Mouse (Mus musculus) gastrocnemius, postnatal 36 days (tissue): Measurements from ENCODE around the gene H13. TPM values are rescaled to one million over a fixed set of nuclear protein-coding genes. Genes with fewer than 3 reads are reported as not detected.

Source experiments
- DNase-seq, 2 experiments: peaks; one replicate each; pipeline ENCODE4 v3.0.0; 2022
- intact Hi-C: fragments of 180-260 bp; cut with DNase I; formaldehyde crosslinking; loops from one replicate; pipeline ENCODE4 v1.15.1; 2025
- long read RNA-seq, 2 experiments: library from polyadenylated mRNA; stranded (forward); transcript quantifications; one replicate each; pipeline ENCODE4 v2.0.0; 2021
- total RNA-seq, 2 experiments: library from RNA; stranded (reverse); gene quantifications; 2 replicates each; pipeline ENCODE4 v1.2.3; 2021

The H13 gene
- total RNA-seq = 10 to 100 TPM; 30.1 to 35.1 TPM
- long read RNA-seq, experiment 1, full-length matches to known transcripts = 50 of 63 reads
- long read RNA-seq, experiment 1, partial matches to known transcripts = 7 of 63 reads
- long read RNA-seq, experiment 1, other reads (novel, unspliced or antisense) = 6 of 63 reads
- long read RNA-seq, experiment 2, full-length matches to known transcripts = 71 of 80 reads
- long read RNA-seq, experiment 2, partial matches to known transcripts = 4 of 80 reads
- long read RNA-seq, experiment 2, other reads (novel, unspliced or antisense) = 5 of 80 reads

DNA sequence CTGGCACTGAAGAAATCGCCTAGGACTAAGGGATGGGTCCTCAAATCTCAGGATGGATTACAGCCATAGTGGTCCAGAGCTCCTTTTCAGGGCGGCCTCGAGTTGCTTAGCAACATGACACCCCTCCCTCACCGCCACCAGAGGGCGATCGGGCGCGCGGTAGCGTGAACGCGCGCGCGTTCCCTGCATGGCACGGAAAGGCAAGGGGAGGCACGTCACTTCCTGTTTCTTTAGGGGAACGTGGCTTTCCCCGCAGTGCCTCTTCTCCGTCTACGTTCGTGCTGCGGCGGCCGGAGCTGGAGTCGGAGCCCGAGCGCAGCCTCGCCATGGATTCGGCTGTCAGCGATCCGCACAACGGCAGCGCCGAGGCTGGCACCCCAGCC is at the start of gene H13:
Gene H13, plus strand, starts transcription at position 206 of the 383 bp plus-strand sequence.
- intact Hi-C loops = no loop called here
- DNase-seq = peak; percentile 81 to 88

DNA sequence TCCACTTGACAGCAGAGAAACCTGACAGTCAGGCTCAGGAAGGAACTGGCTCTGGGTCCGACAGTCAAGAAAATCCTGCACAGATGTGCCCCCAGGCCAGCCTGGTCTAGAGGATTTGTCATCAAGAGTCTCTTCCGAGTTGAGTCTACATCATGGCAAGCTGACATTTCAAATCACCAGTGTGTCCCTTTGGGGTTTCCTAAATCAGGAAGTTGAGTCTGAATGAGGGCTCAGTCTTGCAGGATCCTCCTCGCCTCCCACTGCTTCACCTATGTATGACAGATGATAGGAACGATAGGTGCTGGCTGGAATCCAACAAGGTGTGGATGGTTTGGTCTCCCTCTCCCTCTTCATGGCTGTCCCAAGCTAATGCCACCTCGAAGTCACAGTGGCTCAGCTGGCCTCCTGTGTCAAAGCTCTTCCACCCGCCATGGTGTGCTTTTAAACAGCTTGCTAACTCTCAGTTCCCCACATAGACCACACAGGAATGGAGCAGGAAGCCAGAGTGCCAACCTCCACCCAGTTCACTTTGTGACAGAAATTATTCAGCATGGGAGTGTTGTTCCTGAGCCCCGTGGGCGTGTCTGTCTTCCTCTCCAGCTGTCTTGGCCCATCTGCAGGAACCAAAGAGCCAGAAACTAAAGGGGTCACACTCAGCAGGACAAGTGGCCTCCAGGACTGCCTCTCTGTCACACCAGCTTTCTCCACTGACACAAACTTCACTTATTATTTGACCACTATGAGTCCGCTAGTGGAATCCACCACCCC is 48.7 kb upstream of the H13 start:
- intact Hi-C loops = loop anchor here (2.0 kb wide), 1 partner anchor 34 kb away; no protein-coding TSS in a partner anchor
- DNase-seq = peak in 1 of 2 experiments; percentile 31

DNA sequence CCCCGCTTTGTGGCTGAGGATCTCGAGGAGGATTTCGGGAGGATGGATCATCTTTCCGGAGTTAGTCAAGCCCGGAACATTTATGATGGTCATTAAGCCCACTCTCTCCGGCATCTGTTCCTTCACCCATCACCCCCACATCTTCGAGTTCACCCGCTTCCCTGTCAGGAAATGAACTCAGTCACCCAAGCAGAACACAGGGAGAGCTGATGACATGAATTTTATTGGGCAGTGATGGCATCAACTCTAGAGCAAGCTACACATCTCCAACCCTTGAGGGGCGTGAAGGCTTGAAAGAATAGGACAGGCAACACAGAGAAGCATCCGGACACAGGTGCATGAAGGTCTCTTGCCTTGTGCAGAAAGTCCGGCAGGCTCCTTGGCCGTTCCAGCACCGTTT is 47.1 kb upstream of the H13 start:
- no peak for DNase-seq
- intact Hi-C loops = no loop called here

DNA sequence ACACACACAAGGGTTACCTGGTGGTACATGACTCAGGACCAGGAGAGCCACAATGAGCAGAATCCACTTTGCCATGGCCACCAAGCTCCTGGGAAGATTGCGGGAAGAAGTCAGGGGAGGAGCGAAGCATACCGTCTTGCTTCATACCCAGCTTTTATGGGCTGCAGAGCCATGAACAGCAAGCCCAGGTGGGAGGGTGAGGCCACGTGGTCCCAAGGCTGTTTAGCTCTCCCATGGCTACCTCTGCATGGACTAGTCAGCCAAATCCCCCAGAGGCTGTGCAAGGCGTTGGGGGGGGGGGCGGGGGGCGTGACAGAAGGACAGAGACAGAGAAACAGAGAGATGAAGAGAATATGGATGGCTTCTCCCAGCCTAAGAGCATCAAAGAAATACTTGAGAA is 46.3 kb upstream of the H13 start, which contains the start of gene Defb25:
Gene Defb25, minus strand, starts transcription at position 101 of the 400 bp plus-strand sequence.
- intact Hi-C loops = no loop called here
- no peak for DNase-seq

DNA sequence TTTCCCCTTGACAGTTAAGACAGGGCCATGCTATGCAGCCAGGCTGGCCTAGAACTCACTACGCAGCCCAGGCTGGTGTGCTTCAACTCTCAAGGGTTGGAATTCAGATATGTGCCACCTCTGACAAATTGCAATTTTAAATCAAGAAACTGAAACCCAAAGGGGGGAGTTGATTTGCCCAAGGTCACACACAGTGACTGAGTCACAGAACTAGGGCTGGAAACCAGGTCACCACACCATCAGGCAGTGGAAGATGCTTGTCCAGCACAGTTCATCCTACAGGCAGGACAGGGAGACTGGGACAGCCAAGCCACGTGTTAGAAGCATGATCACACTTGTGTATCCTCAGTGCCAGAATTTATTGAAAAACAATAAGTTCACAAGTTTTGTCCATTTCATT is 44.7 kb upstream of the H13 start:
- intact Hi-C loops = no loop called here
- DNase-seq = no peak

DNA sequence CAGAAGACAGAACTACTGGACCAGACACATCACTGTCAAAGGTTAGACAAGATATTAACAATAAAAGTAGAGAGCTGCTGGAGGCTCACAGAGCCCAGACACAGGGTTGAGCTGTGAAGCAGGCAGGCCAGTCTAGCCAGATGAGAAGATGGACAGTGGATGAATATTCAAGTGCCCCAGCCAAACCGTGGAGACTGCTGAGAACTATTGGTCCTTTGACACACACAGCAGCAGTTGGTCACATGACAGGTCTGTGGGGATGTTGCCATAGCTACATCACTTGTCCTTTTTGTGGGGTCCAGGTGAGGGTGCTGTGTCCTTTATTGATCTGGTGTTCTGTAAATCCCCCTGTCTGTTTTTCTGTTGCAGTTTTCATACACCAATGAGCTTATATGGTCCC is 44.0 kb upstream of the H13 start:
- DNase-seq = no peak
- intact Hi-C loops = no loop called here

DNA sequence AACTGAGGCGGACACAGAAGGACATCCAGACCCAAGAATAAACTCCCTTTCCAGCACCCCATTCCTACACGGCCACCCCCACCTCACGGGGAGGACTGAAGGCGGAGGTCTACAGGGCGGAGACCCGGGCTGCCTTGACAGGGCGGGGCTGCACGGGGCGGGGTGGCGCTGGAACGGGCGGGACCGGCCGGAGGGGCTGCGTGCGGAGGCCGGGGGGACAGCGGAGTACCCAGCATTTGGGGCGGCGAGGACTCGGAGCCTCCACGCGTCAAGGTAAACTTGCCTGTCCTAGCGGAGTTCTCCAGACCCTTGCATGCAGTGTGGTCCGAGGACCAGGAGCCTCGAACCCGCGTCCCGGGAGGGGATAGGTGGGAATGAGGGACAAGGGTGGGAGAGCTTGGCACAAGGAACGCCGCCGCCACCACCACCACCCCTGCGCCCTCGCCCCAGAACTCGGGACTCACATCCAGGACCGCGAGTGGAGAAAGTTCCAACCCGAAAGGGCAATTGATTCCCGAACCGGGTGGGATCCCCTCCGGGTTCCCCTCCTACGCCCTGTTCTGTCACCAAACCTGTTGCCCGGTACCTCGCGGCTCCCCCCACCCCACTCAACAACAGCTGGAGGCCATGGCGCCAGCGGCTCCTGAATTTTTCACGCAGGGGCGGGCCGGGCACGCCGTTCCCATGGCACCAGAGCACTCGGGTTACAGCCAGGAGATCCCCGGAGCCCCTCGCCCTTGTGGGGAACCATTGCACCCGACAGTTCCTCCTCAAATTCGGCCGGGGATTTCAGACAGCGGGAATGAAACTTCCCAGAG is 42.3 kb upstream of the H13 start, which contains the start of gene Rem1:
Gene Rem1, plus strand, starts transcription at position 178 of the 818 bp plus-strand sequence.
- DNase-seq = peak in 1 of 2 experiments; percentile 22
- intact Hi-C loops = no loop called here

DNA sequence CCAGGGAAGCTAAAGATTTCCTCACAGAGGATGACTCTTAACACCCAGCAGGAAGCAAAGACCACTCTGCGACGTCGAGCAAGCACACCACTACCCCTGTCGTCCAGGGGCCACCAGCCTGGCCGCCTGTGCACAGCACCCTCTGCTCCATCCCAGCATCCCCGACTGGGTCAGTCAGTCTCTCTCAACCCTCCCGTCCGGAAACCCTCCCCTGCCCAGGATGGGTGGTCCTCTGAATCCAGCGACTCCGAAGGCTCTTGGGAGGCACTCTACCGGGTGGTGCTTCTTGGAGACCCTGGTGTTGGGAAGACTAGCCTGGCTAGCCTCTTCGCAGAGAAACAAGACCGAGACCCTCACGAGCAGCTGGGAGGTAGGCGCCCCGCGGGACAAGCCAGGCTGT is 41.2 kb upstream of the H13 start:
- no peak for DNase-seq
- intact Hi-C loops = no loop called here

DNA sequence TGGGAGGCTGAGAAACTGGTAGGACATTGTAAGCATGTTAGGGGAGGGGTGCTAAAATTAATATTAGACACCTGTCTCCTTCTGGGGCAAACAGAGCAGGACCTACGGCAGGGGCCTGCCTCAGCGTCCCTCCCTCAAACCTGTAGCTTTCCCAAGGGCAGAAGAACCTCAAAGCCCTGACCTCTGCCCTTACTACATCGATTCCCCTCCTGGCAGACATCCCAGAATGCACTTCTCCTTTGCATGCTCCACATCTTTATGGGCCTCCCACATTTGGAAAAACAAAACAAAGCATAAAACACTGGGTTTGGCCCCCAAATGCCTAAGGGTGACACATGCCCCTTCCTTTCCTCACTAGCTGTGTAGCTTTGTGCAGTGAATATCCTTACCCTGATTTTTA is 40.0 kb upstream of the H13 start:
- intact Hi-C loops = no loop called here
- DNase-seq = no peak

DNA sequence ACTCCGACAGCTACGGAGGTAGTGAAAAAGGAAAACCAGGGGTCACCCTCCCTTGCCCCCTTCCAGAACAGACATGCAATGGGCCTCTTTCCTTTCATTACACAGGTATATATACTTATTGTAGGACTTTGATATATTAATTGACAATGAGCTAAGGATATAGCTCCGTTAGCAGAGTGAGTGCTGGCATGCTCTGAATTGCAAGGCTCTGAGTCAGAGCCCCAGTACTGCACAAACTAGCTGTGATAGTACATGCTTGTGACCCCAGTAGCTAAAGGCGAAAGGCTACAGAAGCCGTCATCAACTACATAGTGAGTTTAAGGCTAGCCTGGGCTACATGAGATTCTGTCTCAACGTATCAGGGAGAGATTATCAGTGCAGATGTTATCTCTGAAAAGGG is 39.4 kb upstream of the H13 start:
- intact Hi-C loops = no loop called here
- no peak for DNase-seq

DNA sequence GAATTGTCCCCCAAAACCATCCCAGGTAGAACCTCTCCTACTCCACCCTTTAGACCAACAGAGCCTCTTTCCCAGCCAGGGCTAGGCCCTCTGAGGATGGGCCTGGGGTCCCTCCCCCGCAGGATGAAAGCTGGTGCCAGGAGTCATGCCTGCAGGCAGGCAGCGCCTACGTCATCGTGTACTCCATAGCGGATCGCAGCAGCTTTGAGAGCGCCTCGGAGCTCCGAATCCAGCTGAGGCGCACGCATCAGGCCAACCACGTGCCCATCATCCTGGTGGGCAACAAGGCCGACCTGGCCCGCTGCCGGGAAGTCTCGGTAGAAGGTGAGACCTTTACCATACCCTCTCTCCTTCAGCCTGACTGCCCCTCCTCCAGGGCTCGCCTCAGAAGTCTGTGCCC is 35.9 kb upstream of the H13 start:
- intact Hi-C loops = no loop called here
- no peak for DNase-seq

DNA sequence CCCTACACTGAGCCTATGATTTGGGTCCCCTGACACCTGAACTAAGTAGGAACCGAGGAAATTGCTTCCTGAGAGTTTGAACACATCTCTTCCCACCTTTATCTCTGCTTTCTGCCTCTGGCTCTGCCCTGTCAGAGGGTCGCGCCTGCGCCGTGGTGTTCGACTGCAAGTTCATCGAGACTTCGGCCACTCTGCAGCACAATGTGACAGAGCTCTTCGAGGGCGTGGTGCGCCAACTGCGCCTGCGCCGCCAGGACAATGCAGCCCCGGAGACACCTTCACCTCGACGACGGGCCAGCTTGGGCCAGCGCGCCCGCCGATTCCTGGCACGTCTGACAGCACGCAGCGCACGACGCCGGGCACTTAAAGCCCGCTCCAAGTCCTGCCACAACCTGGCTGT is 35.0 kb upstream of the H13 start:
- no peak for DNase-seq
- intact Hi-C loops = no loop called here

DNA sequence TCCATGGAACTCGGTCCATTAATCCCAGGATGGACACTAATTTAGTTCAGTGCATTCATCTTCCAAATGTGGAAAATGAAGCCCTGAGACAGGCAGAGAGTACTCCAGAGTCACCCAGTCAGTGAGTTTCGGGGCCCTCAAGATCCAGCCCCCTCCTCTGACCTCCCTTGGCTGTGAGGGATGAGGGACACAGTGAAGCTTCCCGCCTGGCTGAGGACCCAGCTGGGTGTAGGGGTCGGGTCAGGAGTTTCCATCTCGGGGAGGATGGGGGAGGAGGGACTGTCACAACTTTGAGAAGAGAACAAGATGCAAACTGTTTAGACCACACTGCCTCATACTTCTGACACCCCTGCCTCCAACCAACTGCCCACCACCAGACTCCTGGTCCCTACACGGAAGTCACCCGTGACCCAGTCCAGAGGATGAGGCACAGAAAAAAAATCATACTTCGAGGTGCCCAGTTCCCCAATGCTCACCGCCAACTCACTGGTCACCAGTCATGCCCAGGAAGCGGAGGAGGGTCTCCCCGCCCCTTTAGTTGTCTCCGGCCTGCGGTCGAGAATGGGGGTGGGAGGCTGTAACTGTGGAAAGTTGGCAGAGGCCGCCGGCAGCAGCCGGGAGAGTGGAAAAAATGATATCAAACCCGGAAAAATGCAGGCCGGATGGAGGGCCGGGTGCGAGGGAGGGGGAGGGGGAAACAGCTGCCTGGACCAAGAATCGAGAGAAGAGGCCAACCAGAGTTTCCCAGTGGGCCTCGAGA is 32.8 kb upstream of the H13 start:
- intact Hi-C loops = no loop called here

DNA sequence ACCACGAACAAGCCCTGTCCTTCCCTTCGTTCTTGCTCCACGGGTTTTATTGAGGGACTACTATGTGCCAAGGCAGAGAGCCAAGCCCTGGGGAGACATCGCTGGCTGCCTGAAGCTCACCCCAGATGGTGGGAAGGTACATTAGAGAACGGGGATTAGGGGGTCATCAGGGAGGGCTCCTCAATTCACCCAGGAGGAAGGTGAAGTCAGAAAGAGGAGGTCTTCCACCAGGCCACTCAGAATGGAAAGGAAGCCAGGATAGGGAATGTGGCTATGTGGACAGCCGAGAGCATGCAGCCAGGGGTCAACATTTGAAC is 32.3 kb upstream of the H13 start:
- intact Hi-C loops = no loop called here
- no peak for DNase-seq

More for the DNA sequence above, 32.8 kb upstream of the H13 start:
- DNase-seq = peak; percentile 59 to 75

DNA sequence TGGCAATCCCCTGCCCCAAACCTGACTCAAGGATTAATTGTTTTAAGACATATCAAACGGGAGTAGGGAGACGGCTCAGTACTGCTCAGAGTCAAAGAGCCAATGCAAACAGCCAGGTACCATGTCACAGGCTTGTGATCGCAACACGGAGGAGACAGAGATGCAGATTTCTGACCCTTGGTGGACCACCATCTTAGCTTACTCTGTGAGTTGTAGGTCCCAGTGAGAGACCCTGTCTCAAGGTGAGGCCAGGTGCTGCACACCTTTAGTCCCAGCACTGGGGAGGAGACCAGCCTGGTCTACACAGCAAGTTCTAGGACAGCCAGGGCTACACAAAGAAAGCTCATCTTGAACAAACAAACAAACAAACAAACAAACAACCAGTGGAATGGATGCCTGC is 31.9 kb upstream of the H13 start:
- DNase-seq = no peak
- intact Hi-C loops = no loop called here

DNA sequence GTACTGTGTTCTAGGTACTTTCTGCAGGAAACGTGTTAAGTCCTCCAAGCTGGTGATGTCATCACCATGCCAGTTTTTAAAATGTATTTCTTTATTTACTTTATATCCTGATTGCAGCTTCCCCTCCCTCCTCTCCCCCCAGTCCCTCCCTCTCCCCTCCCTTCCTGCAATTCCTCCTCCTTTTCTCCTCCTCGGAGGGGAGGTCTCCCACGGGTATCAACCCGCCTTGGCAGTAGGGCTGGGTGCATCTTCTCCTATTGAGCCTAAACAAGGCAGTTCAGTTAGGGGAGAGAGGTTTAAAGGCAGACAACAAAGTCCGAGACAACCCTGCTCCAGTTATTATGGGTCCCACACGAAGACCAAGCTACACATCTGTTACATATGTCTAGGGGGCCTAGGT is 30.4 kb upstream of the H13 start:
- DNase-seq = no peak
- intact Hi-C loops = no loop called here

DNA sequence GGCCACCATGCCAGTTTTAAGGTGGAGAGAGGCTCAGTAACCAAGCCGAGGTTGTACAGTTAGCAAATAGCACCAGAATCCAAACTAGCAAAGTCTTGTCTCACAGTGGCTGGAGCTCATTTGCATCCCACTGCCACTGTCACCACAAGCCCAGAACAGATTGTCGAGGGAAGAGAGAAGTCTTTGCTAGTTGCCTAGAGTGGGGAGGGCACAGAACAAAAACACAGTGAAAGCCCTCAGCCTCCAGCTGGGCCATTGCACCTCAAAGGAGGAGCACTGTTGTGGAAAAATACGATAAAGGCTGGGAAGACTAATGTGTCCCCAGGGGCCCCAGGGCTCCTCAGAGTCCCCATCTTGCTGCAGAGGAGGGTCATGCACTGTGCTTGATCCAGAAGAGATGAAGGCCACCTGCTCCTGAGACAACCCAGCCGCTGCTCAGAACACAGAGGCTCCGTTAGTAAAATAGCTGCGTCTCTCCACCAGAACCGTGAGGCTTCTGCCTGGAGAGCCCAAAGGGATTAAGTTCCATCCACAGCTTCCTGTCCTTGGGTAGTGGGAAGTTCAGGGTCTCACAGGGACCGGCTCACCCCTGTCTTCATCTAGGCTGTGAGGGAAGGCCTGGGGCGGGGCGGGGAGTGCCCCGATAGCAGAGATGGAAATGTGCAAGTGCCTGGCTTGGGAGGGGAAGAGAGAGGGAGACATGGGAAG is 29.7 kb upstream of the H13 start:
- no peak for DNase-seq
- intact Hi-C loops = no loop called here

DNA sequence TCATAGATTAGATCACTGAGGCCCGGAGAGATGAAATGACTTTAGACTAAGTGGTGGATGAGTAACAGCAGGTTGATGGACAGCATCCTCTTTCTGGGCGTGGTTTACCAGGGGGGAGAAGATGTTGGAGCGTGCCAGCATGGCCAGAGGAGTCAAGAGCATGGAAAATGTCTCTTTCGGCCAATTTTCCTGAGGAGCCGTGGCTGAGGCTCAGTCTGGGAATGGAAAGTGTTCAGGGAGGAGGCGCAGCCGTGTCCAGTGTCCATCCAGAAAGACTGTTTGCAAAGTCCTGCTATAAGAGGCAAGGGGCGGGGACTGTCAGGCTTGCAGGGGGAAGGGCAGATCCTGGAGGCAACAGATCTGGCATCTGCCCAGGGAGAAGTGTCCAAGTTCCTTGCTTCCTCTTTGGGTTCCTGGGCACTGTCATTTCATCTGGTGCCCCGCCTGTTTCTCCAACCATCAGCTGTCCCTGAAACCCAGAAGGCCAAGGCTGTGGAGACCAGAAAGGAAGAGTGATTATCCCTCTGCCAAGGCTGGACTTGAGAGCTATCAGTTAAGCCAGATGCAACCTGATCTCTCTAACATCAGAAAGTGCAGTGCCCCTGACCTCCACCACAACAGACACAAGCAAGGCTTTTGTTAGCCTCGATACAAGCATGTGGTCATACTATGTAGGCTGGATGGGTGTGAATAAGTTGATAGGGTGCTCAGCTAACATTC is 16.2 kb upstream of the H13 start:
- peak; percentile 38 to 56 for DNase-seq
- intact Hi-C loops = no loop called here
